Mouse (Mus musculus) small intestine, adult 2 months (tissue): ENCODE data around the gene Dnaja2.

Experiments
- CTCF ChIP-seq: fragments of 200-500 bp; IDR thresholded peaks from 2 replicates; pipeline ENCODE4 v1.5.1; 2012; ENCODE audit warnings: low read depth, mild to moderate bottlenecking, control low read depth, inconsistent platforms, low read length, moderate library complexity, mixed read lengths; ENCODE audit not compliant: insufficient replicate concordance, insufficient read length; ENCODE audit errors: extremely low read depth
- POLR2A ChIP-seq: fragments of 200-500 bp; IDR thresholded peaks from 2 replicates; pipeline ENCODE4 v1.6.1; 2012; ENCODE audit warnings: low read depth, mild to moderate bottlenecking, control low read depth, inconsistent platforms, low read length, moderate library complexity

DNA sequence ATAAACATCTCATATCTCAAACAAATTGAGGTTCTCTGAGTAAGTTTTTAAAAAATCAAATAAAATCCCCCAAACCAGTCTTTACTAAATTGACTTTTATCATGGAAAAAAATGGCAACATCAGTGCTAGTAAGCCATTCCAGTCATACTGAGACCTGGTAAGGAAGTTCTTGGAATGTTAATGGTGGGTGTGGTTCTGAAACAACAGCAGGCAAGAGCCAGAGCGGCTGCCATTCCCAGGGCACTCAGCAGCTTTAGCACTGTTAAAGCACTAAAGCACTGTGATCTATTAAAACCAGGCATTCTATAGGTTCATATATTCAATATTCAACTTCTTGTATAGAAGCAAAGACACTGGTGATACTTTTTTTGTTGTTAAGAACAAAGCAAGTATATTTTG, 35.1 kb upstream of the Dnaja2 start:
- TF ChIP-seq CTCF = no peak
- TF ChIP-seq POLR2A = no peak
